ENCODE assay signal across 8 mouse cellular contexts in genomic region chr12:111164310-111164751, GRCm38 (mm10). TPM values are rescaled to one million over a fixed set of nuclear protein-coding genes. Genes with fewer than 3 reads are reported as not detected.
DNase-seq lines count a peak whose midpoint lies in the region; ATAC-seq and TF ChIP-seq lines count a peak whose summit lies in the region.

No protein-coding gene starts in this region.

- peaks cover 34% of the 10 kb centered on the region for H3K4me1 ChIP-seq in hindbrain, postnatal 0 days (ENCODE audit: insufficient read depth, low read length)

- H3K4me3 ChIP-seq in gastrocnemius, adult 2 months, result peak overlapping the region; percentile 75
- H3K4me3 ChIP-seq in hindbrain, postnatal 0 days (ENCODE audit: low read length), result peak overlapping the region; percentile 23

- no peak for TF ChIP-seq CTCF in gastrocnemius, adult 2 months (IDR thresholded peaks at IDR 0.05)
- TF ChIP-seq CTCF in hindbrain, postnatal 0 days (IDR thresholded peaks at IDR 0.05; ENCODE audit: low read depth), result no peak

- H3K27me3 ChIP-seq in hindbrain, postnatal 0 days (ENCODE audit: insufficient read depth, low read length), result no peaks in the 10 kb centered on the region

- peak; percentile 70 for ATAC-seq in common myeloid progenitor, adult 5-6 weeks (replicated peaks; ENCODE audit: low read depth, poor library complexity, severe bottlenecking)
- ATAC-seq in hindbrain, postnatal 0 days, result peak; percentile 89

- DNase-seq in ZHBTc4 (ENCODE audit: low read depth, low spot score), result peak; percentile 92
- peak; percentile 92 for DNase-seq in gastrocnemius, adult 2 months
- peak; percentile 97 for DNase-seq in hindbrain, postnatal 0 days (ENCODE audit: low spot score)
- peak; percentile 89 to 90 for DNase-seq in left cerebral cortex, adult 18-20 months (ENCODE audit: low spot score in 2 of 2)
- peak; percentile 92 to 93 for DNase-seq in lung, postnatal 4 days
- peak; percentile 97 for DNase-seq in retina, postnatal 1 day
- peak; percentile 88 for DNase-seq in thymus, postnatal 4 days

- H3K9me3 ChIP-seq in hindbrain, postnatal 0 days (ENCODE audit: low read length), result no peaks in the 10 kb centered on the region

- peak overlapping the region; percentile 85 for H3K27ac ChIP-seq in gastrocnemius, adult 2 months
- peak overlapping the region; percentile 88 for H3K27ac ChIP-seq in hindbrain, postnatal 0 days

- peak overlapping the region; percentile 55 for H3K4me2 ChIP-seq in hindbrain, postnatal 0 days (ENCODE audit: low read depth, low read length)

- WGBS in hindbrain, postnatal 0 days, result 2% methylated on average over 13 of the region's 13 CpGs

- intact Hi-C loops in gastrocnemius, adult 2 months (cut with DNase I), result loop anchor here (2.0 kb wide), 1 partner anchor 22 kb away; no protein-coding TSS in a partner anchor

- H3K9ac ChIP-seq in hindbrain, postnatal 0 days (replicated peaks; ENCODE audit: low read length), result peak overlapping the region; percentile 52

- H3K36me3 ChIP-seq in hindbrain, postnatal 0 days (ENCODE audit: insufficient read depth, low read length), result no peaks in the 10 kb centered on the region

RNA-seq across cellular contexts. Expression of gene Traf3, which starts 1.8 kb away (rescaled TPM):
- total RNA-seq in common myeloid progenitor, adult 5-6 weeks (2017), result 11.6 and 15.7 TPM in 2 replicates
- 10 to 100 TPM in 1 of 2 experiments, 1 to 10 TPM in 1; 9.5 to 14.5 TPM for total RNA-seq in gastrocnemius, adult 2 months (2021)
- total RNA-seq in hindbrain, postnatal 0 days (2014; rRNA removed), result 35.8 and 40.8 TPM in 2 replicates
- polyA plus RNA-seq in hindbrain, postnatal 0 days (2015; fragmentation: Nextera tagmentation; extraction: Ambion mirVana), result 12.9 and 13.7 TPM in 2 replicates
- total RNA-seq in left cerebral cortex, adult 18-20 months (2021), result 10 to 100 TPM; 32.3 to 42.4 TPM

RNA-seq across cellular contexts. Expression of gene 4930595D18Rik, which starts 20.0 kb away (rescaled TPM):
- 0.32 TPM in 1 of 2 replicates, not detected in the other for total RNA-seq in common myeloid progenitor, adult 5-6 weeks (2017)
- under 1 TPM in 1 of 2 experiments, not detected in 1; 0.28 TPM for total RNA-seq in gastrocnemius, adult 2 months (2021)
- total RNA-seq in hindbrain, postnatal 0 days (2014; rRNA removed), result not detected in 2 replicates
- polyA plus RNA-seq in hindbrain, postnatal 0 days (2015; fragmentation: Nextera tagmentation; extraction: Ambion mirVana), result not detected in 2 replicates
- not detected for total RNA-seq in left cerebral cortex, adult 18-20 months (2021)

Comparison
In these comparisons a context has a peak if more than half of its experiments do, and no peak if none do; other contexts are left out.
1. Peak in every context shown above with its lines: DNase-seq, ATAC-seq, H3K4me3 ChIP-seq and H3K27ac ChIP-seq.